Mouse (Mus musculus): ENCODE results near the gene Sec11a. TPM values are rescaled to one million over a fixed set of nuclear protein-coding genes. Genes with fewer than 3 reads are reported as not detected.

The Sec11a gene
- polyA plus RNA-seq, 1 experiment from 2014 or later = 147 TPM

DNA sequence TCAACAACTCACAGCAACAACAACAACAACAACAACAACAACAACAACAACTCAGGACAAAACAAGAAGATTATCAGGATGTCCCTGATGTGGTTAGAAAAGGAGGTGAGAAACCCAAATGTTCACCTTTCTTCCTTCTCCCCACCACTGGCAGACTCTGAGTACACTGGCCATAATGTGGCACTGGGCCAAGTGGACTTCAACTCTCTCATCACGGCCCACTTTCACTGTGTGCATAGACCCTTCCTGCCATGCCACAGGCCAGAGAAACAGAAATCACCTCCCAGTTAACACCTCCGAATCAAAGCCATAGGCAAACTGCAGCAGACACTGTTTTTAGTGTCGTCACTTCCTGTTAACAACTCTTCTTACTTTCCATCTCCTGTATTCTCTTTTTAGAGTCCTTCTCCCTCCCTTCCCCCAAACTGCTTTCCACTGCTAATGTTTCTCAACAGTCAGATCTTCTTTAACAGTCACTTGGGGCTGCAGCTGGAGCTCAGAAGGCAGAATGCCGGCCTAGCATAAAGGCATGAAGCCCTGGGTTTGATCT is 29.6 kb downstream of the Sec11a start:
- H3K27me3 ChIP-seq (ENCODE audit: control insufficient read depth, insufficient read depth, low read length) = no peaks in the 10 kb centered on the region
- no peak overlapping the region for H3K9ac ChIP-seq (replicated peaks; ENCODE audit: low read length)
- H3K4me3 ChIP-seq (replicated peaks; ENCODE audit: low read depth, low read length) = no peak overlapping the region
- H3K4me1 ChIP-seq (ENCODE audit: control insufficient read depth, insufficient read depth, low read length) = no peaks in the 10 kb centered on the region
- H3K27ac ChIP-seq (replicated peaks; ENCODE audit: low read depth, low read length) = no peak overlapping the region
- no peak overlapping the region for H3K4me2 ChIP-seq (ENCODE audit: low read length)
- no peaks in the 10 kb centered on the region for H3K9me3 ChIP-seq (ENCODE audit: control insufficient read depth, low read length)
- ATAC-seq (ENCODE audit: low FRiP score, low TSS enrichment) (no peak), DNase-seq (no peak)
- WGBS = 93% methylated on average over 4 of the region's 4 CpGs
- H3K36me3 ChIP-seq (ENCODE audit: control insufficient read depth, insufficient read depth, low read length) = peaks cover 83% of the 10 kb centered on the region

DNA sequence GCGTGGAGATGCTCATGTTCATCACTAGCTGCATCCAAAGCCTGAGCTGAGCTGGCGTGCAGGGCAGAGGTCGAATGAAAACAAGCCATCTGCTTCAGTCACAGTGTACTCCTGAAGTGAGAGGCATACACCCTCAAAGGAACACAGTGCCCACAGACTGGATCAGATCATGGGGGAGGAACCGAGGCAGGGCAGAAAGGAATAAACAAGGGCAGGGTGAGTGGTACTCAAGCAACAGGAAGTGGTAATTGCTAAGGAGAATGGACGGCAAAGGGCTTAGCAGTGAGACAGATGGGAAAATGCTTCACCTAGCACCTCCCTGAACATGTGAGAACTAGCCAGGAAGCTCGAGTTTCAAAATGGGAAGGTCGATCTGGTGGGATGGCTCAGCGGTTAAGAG is 35.1 kb downstream of the Sec11a start:
- H3K4me3 ChIP-seq (replicated peaks; ENCODE audit: low read depth, low read length) = no peak overlapping the region
- WGBS = 92% methylated on average over 8 of the region's 8 CpGs

DNA sequence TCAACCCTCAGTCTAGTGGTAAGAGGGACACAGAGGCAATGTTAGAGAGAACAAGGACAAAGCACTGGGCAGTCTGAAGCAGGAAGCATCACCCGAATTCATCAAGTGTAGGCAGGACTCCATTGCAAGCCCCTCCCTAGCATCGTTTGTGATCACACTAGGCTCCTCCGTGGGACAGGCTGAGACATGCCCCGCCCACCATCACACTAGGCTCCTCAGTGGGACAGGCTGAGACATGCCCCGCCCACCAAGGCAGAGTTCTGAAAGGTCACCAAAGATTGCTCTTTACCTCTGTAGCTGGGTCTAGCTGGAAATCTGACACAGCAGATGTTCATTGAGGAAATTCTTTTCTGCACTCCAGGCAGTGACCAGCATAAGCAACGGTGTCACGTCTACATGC is 36.5 kb downstream of the Sec11a start:
- H3K36me3 ChIP-seq (ENCODE audit: control insufficient read depth, insufficient read depth, low read length) = peaks cover 71% of the 10 kb centered on the region

More for the DNA sequence above, 35.1 kb downstream of the Sec11a start:
- Histone ChIP-seq H3K4me2 (ENCODE audit: low read length) (no peak overlapping the region), H3K4me1 (ENCODE audit: control insufficient read depth, insufficient read depth, low read length) (no peaks in the 10 kb centered on the region), H3K27me3 (ENCODE audit: control insufficient read depth, insufficient read depth, low read length) (no peaks in the 10 kb centered on the region), H3K27ac (replicated peaks; ENCODE audit: low read depth, low read length) (no peak overlapping the region), H3K9me3 (ENCODE audit: control insufficient read depth, low read length) (no peaks in the 10 kb centered on the region), H3K9ac (replicated peaks; ENCODE audit: low read length) (no peak overlapping the region), H3K36me3 (ENCODE audit: control insufficient read depth, insufficient read depth, low read length) (peaks cover 74% of the 10 kb centered on the region)
- no peak for ATAC-seq (ENCODE audit: low FRiP score, low TSS enrichment)
- no peak for DNase-seq

DNA sequence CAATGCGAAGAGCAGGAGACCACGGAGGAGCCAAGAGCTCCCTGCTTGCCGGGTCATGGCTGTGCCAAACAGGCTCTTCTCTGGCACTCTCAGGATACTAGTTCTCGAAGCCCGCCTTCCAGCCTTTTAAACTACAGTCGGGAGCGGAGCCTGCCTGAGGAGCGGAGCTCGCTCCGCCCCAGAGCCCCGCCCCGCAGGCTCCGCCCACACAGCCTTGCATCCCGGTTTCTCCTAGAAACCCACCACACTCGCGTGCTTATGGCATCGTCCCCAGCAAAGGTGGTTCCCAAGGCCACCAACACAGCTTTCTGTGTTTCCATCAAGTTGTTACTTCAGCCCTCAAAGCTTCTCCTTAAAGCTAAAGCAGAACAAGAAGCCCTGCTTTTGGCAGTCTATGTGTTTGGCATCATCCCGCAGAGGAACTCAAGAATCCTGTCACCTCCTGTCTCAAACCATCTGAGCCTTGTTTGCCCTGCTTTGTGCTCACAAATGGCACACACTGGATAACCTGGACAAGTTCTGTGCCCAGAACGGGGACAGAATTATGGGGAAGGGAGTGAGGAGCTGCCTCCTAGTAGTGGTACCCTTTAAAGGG is 42.6 kb downstream of the Sec11a start, which contains the start of gene Nmb:
Gene Nmb (minus strand): TSS at position 156 of the 595 bp plus-strand sequence.
- Histone ChIP-seq H3K27ac (replicated peaks; ENCODE audit: low read depth, low read length) (no peak within 1 kb of the TSS; the same call in 1 of the 2 replicates), H3K4me2 (ENCODE audit: low read length) (peak within 1 kb of the TSS; percentile 79), H3K4me1 (ENCODE audit: control insufficient read depth, insufficient read depth, low read length) (peaks cover 18% of the 10 kb centered on the region; the same call in 1 of the 2 replicates), H3K36me3 (ENCODE audit: control insufficient read depth, insufficient read depth, low read length) (peaks cover 23% of the 10 kb centered on the region), H3K27me3 (ENCODE audit: control insufficient read depth, insufficient read depth, low read length) (no peaks in the 10 kb centered on the region), H3K4me3 (replicated peaks; ENCODE audit: low read depth, low read length) (peak within 1 kb of the TSS; percentile 35), H3K9ac (replicated peaks; ENCODE audit: low read length) (peak within 1 kb of the TSS; percentile 54), H3K9me3 (ENCODE audit: control insufficient read depth, low read length) (no peaks in the 10 kb centered on the region)
- DNase-seq = peak; percentile 87
- 6% methylated on average over 19 of the region's 19 CpGs for WGBS
- ATAC-seq (ENCODE audit: low FRiP score, low TSS enrichment) = peak; percentile 53

More for the DNA sequence above, 36.5 kb downstream of the Sec11a start:
- no peak overlapping the region for H3K4me3 ChIP-seq (replicated peaks; ENCODE audit: low read depth, low read length)
- H3K9ac ChIP-seq (replicated peaks; ENCODE audit: low read length) = no peak overlapping the region
- ATAC-seq (ENCODE audit: low FRiP score, low TSS enrichment) (no peak), DNase-seq (no peak)
- H3K4me1 ChIP-seq (ENCODE audit: control insufficient read depth, insufficient read depth, low read length) = no peaks in the 10 kb centered on the region
- WGBS = 83% methylated on average over 7 of the region's 7 CpGs
- H3K4me2 ChIP-seq (ENCODE audit: low read length) = no peak overlapping the region
- no peaks in the 10 kb centered on the region for H3K9me3 ChIP-seq (ENCODE audit: control insufficient read depth, low read length)
- no peak overlapping the region for H3K27ac ChIP-seq (replicated peaks; ENCODE audit: low read depth, low read length)
- H3K27me3 ChIP-seq (ENCODE audit: control insufficient read depth, insufficient read depth, low read length) = no peaks in the 10 kb centered on the region

DNA sequence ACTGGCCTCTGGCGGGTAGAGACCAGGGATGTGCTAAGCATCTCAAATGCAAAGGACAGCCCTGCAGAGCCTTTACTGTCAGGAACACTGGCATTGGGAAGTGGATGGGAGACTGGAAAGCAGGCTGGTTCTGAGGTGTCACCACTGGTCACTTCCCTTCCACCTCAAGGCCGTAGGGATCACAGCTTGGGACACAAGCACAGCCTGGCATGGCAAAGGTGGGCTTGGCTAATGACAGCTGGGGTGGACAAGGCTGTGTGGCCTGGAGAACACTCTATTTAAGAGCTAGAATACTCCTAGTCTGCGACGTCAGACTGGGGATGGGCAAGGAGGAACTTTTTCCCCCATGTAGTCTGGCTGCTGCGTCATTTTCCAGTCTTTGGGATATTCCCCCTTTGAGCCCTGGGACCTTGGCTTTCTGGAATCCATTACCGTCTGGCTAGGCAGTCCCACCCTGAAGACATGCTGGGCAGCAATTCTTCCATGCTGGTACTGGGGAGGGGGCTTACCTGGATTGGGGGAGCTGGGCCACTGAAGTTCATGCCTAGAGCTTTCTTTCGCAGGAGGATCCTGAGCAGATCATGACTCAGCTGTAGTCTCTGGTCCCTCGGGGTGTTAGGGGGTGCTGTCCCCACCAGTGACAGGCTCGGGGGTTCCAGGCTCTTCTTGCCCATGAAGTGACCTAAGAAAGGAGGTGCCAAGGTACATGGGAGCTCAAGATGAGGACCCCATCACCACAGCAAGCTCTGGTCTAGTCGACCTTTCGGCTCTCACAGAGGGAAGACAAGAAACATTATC is 43.8 kb downstream of the Sec11a start:
- Histone ChIP-seq H3K4me3 (replicated peaks; ENCODE audit: low read depth, low read length) (no peak overlapping the region), H3K4me1 (ENCODE audit: control insufficient read depth, insufficient read depth, low read length) (peaks cover 21% of the 10 kb centered on the region; the same call in 1 of the 2 replicates), H3K9ac (replicated peaks; ENCODE audit: low read length) (no peak overlapping the region), H3K9me3 (ENCODE audit: control insufficient read depth, low read length) (no peaks in the 10 kb centered on the region), H3K27me3 (ENCODE audit: control insufficient read depth, insufficient read depth, low read length) (no peaks in the 10 kb centered on the region), H3K27ac (replicated peaks; ENCODE audit: low read depth, low read length) (no peak overlapping the region), H3K36me3 (ENCODE audit: control insufficient read depth, insufficient read depth, low read length) (peaks cover 22% of the 10 kb centered on the region), H3K4me2 (ENCODE audit: low read length) (no peak overlapping the region)
- DNase-seq = no peak
- WGBS = 87% methylated on average over 11 of the region's 11 CpGs
- no peak for ATAC-seq (ENCODE audit: low FRiP score, low TSS enrichment)

DNA sequence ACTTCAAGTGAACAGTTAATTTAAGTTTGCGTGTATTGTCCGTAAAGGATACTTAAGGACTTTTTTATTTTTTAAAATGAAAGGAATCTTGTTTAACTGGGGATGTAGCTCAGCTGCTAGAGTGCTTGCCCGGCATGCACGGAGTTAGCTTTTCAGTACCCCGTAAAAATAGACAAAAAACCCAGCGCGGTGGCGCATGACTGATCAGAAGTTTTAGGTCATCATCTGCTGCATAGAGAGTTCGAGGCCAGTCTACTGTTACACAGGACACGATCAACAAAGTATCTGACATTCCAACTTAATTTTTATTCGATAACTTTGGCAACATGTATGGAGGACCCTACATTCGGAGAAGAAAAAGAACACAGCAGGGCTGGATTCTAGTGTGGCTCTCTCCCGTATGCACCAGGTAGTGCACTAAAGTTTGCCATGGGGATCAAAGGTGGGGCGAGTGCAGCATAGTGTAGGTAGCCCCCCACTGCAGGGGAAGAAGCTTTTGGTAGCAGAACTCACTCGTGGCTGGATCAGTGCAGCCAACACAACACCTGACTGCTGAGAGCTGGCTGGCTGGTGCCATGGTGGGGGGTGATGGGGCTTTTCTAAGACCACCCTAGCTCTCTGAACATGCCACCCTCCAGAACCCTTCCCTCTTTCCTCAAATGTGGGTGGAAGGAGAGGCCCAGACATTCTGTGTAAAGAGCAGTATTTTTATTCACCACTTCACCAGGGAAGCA is 45.9 kb downstream of the Sec11a start:
- ATAC-seq (ENCODE audit: low FRiP score, low TSS enrichment) = no peak
- Histone ChIP-seq H3K36me3 (ENCODE audit: control insufficient read depth, insufficient read depth, low read length) (peaks cover 28% of the 10 kb centered on the region), H3K4me2 (ENCODE audit: low read length) (peak overlapping the region; percentile 93), H3K27me3 (ENCODE audit: control insufficient read depth, insufficient read depth, low read length) (no peaks in the 10 kb centered on the region), H3K9ac (replicated peaks; ENCODE audit: low read length) (peak overlapping the region; percentile 69), H3K4me3 (replicated peaks; ENCODE audit: low read depth, low read length) (peak overlapping the region; percentile 76), H3K4me1 (ENCODE audit: control insufficient read depth, insufficient read depth, low read length) (peaks cover 21% of the 10 kb centered on the region; the same call in 1 of the 2 replicates), H3K9me3 (ENCODE audit: control insufficient read depth, low read length) (no peaks in the 10 kb centered on the region), H3K27ac (replicated peaks; ENCODE audit: low read depth, low read length) (peak overlapping the region; percentile 76)
- DNase-seq = peak; percentile 29
- WGBS = 33% methylated on average over 15 of the region's 15 CpGs

DNA sequence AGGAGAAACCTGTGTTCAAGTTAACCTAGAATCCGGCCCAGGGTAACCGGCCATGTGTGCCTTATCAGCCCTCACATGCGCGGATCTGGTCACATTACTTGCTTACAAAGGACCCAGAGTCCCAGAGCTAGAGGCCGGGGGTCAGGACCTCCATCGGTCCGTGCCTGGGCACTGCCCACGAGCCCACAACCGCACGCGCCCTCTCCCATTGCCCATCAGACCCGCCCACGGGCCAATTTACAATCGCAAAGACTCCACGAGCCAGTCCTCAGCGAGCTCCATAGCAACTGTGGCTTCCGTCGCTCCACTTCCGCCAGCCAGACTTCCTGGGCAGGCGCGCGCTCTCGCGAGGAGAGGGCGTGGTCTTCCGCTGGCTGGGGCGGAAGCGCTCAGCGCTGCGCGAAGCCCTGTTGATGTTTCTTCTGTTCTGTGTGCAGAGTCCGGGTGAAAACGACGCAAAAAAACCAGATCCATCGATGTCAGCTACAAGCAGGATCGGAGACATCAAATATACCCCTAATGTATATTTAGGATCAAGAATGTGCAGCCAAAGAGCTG is 46.6 kb downstream of the Sec11a start, which contains the start of gene Wdr73:
Gene Wdr73 (minus strand): TSS at position 326 of the 558 bp plus-strand sequence.
- ATAC-seq (ENCODE audit: low FRiP score, low TSS enrichment) (peak; percentile 93), DNase-seq (peak; percentile 97)
- peak within 1 kb of the TSS; percentile 76 for H3K27ac ChIP-seq (replicated peaks; ENCODE audit: low read depth, low read length)
- H3K4me3 ChIP-seq (replicated peaks; ENCODE audit: low read depth, low read length) = peak within 1 kb of the TSS; percentile 76
- no peaks in the 10 kb centered on the region for H3K9me3 ChIP-seq (ENCODE audit: control insufficient read depth, low read length)
- peaks cover 21% of the 10 kb centered on the region; the same call in 1 of the 2 replicates for H3K4me1 ChIP-seq (ENCODE audit: control insufficient read depth, insufficient read depth, low read length)
- H3K27me3 ChIP-seq (ENCODE audit: control insufficient read depth, insufficient read depth, low read length) = no peaks in the 10 kb centered on the region
- peak within 1 kb of the TSS; percentile 93 for H3K4me2 ChIP-seq (ENCODE audit: low read length)
- H3K36me3 ChIP-seq (ENCODE audit: control insufficient read depth, insufficient read depth, low read length) = peaks cover 31% of the 10 kb centered on the region
- WGBS = under 1% methylated on average over 36 of the region's 36 CpGs
- H3K9ac ChIP-seq (replicated peaks; ENCODE audit: low read length) = peak within 1 kb of the TSS; percentile 69

DNA sequence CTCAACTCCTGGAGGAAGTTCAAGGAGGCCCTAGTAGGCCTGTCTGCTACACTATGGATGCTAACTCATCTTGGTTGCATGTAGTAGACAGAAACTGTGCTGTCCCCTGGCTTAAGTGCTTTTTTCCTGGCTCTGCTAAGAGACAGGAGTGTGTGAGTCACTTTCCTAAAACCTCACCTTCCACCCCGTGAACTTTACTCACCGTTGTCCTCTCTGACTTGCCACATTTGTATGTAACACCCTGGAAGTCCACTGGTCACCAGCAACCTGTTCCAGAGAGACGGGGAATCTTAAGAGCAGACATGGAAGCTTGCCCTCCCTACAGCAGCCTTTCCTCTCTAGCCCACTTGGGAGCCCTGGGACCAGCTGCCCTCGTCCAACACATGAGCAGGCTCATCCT is 49.9 kb downstream of the Sec11a start:
- Histone ChIP-seq H3K4me1 (ENCODE audit: control insufficient read depth, insufficient read depth, low read length) (peaks cover 15% of the 10 kb centered on the region; the same call in 1 of the 2 replicates), H3K36me3 (ENCODE audit: control insufficient read depth, insufficient read depth, low read length) (peaks cover 57% of the 10 kb centered on the region), H3K4me3 (replicated peaks; ENCODE audit: low read depth, low read length) (no peak overlapping the region), H3K27me3 (ENCODE audit: control insufficient read depth, insufficient read depth, low read length) (no peaks in the 10 kb centered on the region), H3K9me3 (ENCODE audit: control insufficient read depth, low read length) (no peaks in the 10 kb centered on the region), H3K27ac (replicated peaks; ENCODE audit: low read depth, low read length) (no peak overlapping the region), H3K9ac (replicated peaks; ENCODE audit: low read length) (no peak overlapping the region), H3K4me2 (ENCODE audit: low read length) (no peak overlapping the region)
- WGBS = 94% methylated on average over 4 of the region's 4 CpGs
- DNase-seq (no peak), ATAC-seq (ENCODE audit: low FRiP score, low TSS enrichment) (no peak)

All from midbrain, embryonic 14.5 days (tissue).